Mouse (Mus musculus): Measurements from ENCODE around the gene Tent4a.
A peak's percentile ranks its signal among the peaks of the same experiment; 100 is the strongest.

Gene Tent4a

GRCm38 (mm10) chr13:69460635-69461465 lies 73.6 kb downstream of the Tent4a start:
- DNase-seq: no peak

- DNase-seq: peak; percentile 28
These were observed 74.6 kb downstream of the Tent4a start for GRCm38 (mm10) chr13:69459657-69460458.

- DNase-seq: no peak
These were observed 75.5 kb downstream of the Tent4a start for GRCm38 (mm10) chr13:69458891-69459290.

- DNase-seq: no peak
These were observed 76.0 kb downstream of the Tent4a start for GRCm38 (mm10) chr13:69458461-69458860.

- no peak for DNase-seq
These were observed 77.3 kb downstream of the Tent4a start for GRCm38 (mm10) chr13:69457105-69457504.

GRCm38 (mm10) chr13:69456641-69457040 lies 77.8 kb downstream of the Tent4a start:
- no peak for DNase-seq

- DNase-seq: no peak
These were observed 78.8 kb downstream of the Tent4a start for GRCm38 (mm10) chr13:69455476-69456175.
